In the genomic region with DNA sequence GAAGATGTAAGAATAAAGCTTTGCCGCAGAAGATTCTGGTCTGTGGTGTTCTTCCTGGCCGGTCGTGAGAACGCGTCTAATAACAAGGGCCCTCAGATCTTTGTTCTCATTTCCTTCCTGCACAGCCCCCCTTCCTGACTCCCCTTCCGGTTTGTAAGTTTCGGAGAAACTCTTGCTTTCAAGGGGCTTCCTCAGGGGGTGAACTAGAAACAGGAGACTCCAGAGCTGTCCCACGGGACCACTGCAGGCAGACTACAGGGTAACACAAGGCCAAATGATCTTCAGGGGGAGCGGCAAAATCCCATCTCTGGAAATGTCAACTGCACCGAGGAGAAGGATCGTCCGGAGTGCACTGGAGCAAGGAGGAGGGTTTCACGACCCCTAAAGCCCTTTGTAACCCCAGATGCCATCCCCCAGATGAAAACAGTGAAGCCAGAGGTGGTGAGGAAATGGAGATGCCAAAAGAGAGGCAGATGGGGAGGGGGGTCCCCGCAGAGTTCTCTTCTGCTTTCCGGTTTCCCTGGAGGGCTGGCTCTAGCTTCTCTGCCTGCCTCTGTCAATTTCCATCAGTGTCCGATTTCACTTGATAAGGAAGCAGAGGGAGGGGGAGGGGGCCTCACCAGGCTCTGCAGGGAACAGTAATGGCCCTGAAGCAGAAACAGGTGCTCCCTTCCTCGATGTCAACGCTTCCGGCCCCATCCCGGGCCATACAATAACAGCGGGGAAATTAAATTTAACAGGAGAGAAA, we compare ENCODE assay signal across 8 mouse cellular contexts. TPM values are rescaled to one million over a fixed set of nuclear protein-coding genes. Genes with fewer than 3 reads are reported as not detected.
DNase-seq lines count a peak whose midpoint lies in the region; ATAC-seq and TF ChIP-seq lines count a peak whose summit lies in the region.

No protein-coding gene starts in this region.

- ATAC-seq in forebrain, postnatal 0 days = no peak
- no peak for ATAC-seq in intestine, postnatal 0 days
- ATAC-seq in lung, embryonic 16.5 days (ENCODE audit: low read depth) = peak; percentile 93

- no peaks in the 10 kb centered on the region for H3K36me3 ChIP-seq in forebrain, postnatal 0 days (ENCODE audit: insufficient read depth)
- H3K36me3 ChIP-seq in intestine, postnatal 0 days (ENCODE audit: control insufficient read depth, insufficient read depth) = no peaks in the 10 kb centered on the region
- H3K36me3 ChIP-seq in lung, embryonic 16.5 days (ENCODE audit: control insufficient read depth, insufficient read depth, low read length) = no peaks in the 10 kb centered on the region

- WGBS in forebrain, postnatal 0 days = 54% methylated on average over 20 of the region's 21 CpGs
- WGBS in intestine, postnatal 0 days = 70% methylated on average over 21 of the region's 21 CpGs
- 43% methylated on average over 21 of the region's 21 CpGs for WGBS in lung, embryonic 16.5 days

- peak; percentile 53 for DNase-seq in CD4-positive, CD25-positive, alpha-beta regulatory T cell, adult 2 months (ENCODE audit: low read depth, low spot score)
- DNase-seq in adrenal gland, postnatal 25 days = peak; percentile 28
- DNase-seq in forebrain, postnatal 0 days = no peak
- DNase-seq in skeletal muscle tissue, adult 2 months (ENCODE audit: low read depth, low spot score) = peak; percentile 27
- DNase-seq in right cerebral cortex, postnatal 14 days = no peak
- no peak for DNase-seq in layer of hippocampus, postnatal 10 days (ENCODE audit: low spot score in 2 of 2)

- no peaks in the 10 kb centered on the region for H3K27me3 ChIP-seq in forebrain, postnatal 0 days (ENCODE audit: insufficient read depth, low read length)
- H3K27me3 ChIP-seq in intestine, postnatal 0 days (replicated peaks; ENCODE audit: control insufficient read depth, insufficient read depth, low read length) = no peaks in the 10 kb centered on the region
- H3K27me3 ChIP-seq in lung, embryonic 16.5 days (ENCODE audit: control insufficient read depth, insufficient read depth, low read depth, low read length) = no peaks in the 10 kb centered on the region

- peak overlapping the region; percentile 50 for H3K27ac ChIP-seq in forebrain, postnatal 0 days (ENCODE audit: low read depth, low read length)
- peak overlapping the region; percentile 54 for H3K27ac ChIP-seq in intestine, postnatal 0 days (ENCODE audit: low read depth, low read length)
- H3K27ac ChIP-seq in lung, embryonic 16.5 days (ENCODE audit: low read length) = peak overlapping the region; percentile 86

- H3K4me1 ChIP-seq in forebrain, postnatal 0 days (ENCODE audit: insufficient read depth) = no peaks in the 10 kb centered on the region
- no peaks in the 10 kb centered on the region for H3K4me1 ChIP-seq in intestine, postnatal 0 days (replicated peaks; ENCODE audit: control insufficient read depth, insufficient read depth, low read length)
- no peaks in the 10 kb centered on the region for H3K4me1 ChIP-seq in lung, embryonic 16.5 days (replicated peaks; ENCODE audit: control insufficient read depth, insufficient read depth, low read length)

- no peaks in the 10 kb centered on the region for H3K9me3 ChIP-seq in forebrain, postnatal 0 days (ENCODE audit: low read length)
- H3K9me3 ChIP-seq in intestine, postnatal 0 days (ENCODE audit: control insufficient read depth) = no peaks in the 10 kb centered on the region
- H3K9me3 ChIP-seq in lung, embryonic 16.5 days (ENCODE audit: control insufficient read depth, low read length) = no peaks in the 10 kb centered on the region

- H3K4me2 ChIP-seq in forebrain, postnatal 0 days (ENCODE audit: low read depth) = peak overlapping the region; percentile 13
- H3K4me2 ChIP-seq in intestine, postnatal 0 days (replicated peaks; ENCODE audit: low read depth) = peak overlapping the region; percentile 32; the same call in 1 of the 2 replicates
- peak overlapping the region; percentile 28 for H3K4me2 ChIP-seq in lung, embryonic 16.5 days (ENCODE audit: low read depth, low read length)

- TF ChIP-seq CTCF in forebrain, postnatal 0 days (IDR thresholded peaks at IDR 0.05; ENCODE audit: low read depth) = no peak
- TF ChIP-seq CTCF in intestine, postnatal 0 days (IDR thresholded peaks at IDR 0.05; ENCODE audit: low read depth) = no peak

- no peak overlapping the region for H3K4me3 ChIP-seq in forebrain, postnatal 0 days (ENCODE audit: low read depth, low read length)
- no peak overlapping the region for H3K4me3 ChIP-seq in intestine, postnatal 0 days (ENCODE audit: low read depth, low read length)
- peak overlapping the region; percentile 34 for H3K4me3 ChIP-seq in lung, embryonic 16.5 days (ENCODE audit: low read length)

- no peak overlapping the region for H3K9ac ChIP-seq in forebrain, postnatal 0 days
- H3K9ac ChIP-seq in intestine, postnatal 0 days (ENCODE audit: low read depth, low read length) = no peak overlapping the region
- H3K9ac ChIP-seq in lung, embryonic 16.5 days (ENCODE audit: low read length) = peak overlapping the region; percentile 58

RNA-seq across cellular contexts. Expression of a gene that starts 20.8 kb away (rescaled TPM):
- total RNA-seq in adrenal gland, postnatal 25 days (2021) = not detected in 2 replicates
- total RNA-seq in forebrain, postnatal 0 days (2014; rRNA removed) = not detected in 2 replicates
- polyA plus RNA-seq in forebrain, postnatal 0 days (2015; fragmentation: Nextera tagmentation; extraction: Ambion mirVana) = not detected in 2 replicates
- polyA plus RNA-seq in intestine, postnatal 0 days (2015; fragmentation: Nextera tagmentation; extraction: Ambion mirVana) = 0.13 TPM in 1 of 2 replicates, not detected in the other
- polyA plus RNA-seq in lung, embryonic 16.5 days (2015; fragmentation: Nextera tagmentation; extraction: Ambion mirVana) = 0.28 TPM in 1 of 2 replicates, not detected in the other
- total RNA-seq in layer of hippocampus, postnatal 10 days (2021) = not detected

RNA-seq across cellular contexts. Expression of a gene that starts 35.0 kb away (rescaled TPM):
- total RNA-seq in adrenal gland, postnatal 25 days (2021) = 6.1 and 8.9 TPM in 2 replicates
- total RNA-seq in forebrain, postnatal 0 days (2014; rRNA removed) = 10.2 and 12.5 TPM in 2 replicates
- polyA plus RNA-seq in forebrain, postnatal 0 days (2015; fragmentation: Nextera tagmentation; extraction: Ambion mirVana) = 6.4 and 7.6 TPM in 2 replicates
- polyA plus RNA-seq in intestine, postnatal 0 days (2015; fragmentation: Nextera tagmentation; extraction: Ambion mirVana) = 4.7 and 4.8 TPM in 2 replicates
- 45.8 and 51.1 TPM in 2 replicates for polyA plus RNA-seq in lung, embryonic 16.5 days (2015; fragmentation: Nextera tagmentation; extraction: Ambion mirVana)
- 1 to 10 TPM; 7.6 to 8.8 TPM for total RNA-seq in layer of hippocampus, postnatal 10 days (2021)

RNA-seq across cellular contexts. Expression of a gene that starts 46.5 kb away (rescaled TPM):
- 19.6 and 22.8 TPM in 2 replicates for total RNA-seq in adrenal gland, postnatal 25 days (2021)
- total RNA-seq in forebrain, postnatal 0 days (2014; rRNA removed) = 45.2 and 51.0 TPM in 2 replicates
- polyA plus RNA-seq in forebrain, postnatal 0 days (2015; fragmentation: Nextera tagmentation; extraction: Ambion mirVana) = 13.5 and 16.7 TPM in 2 replicates
- polyA plus RNA-seq in intestine, postnatal 0 days (2015; fragmentation: Nextera tagmentation; extraction: Ambion mirVana) = 4.9 and 5.1 TPM in 2 replicates
- 5.0 and 5.2 TPM in 2 replicates for polyA plus RNA-seq in lung, embryonic 16.5 days (2015; fragmentation: Nextera tagmentation; extraction: Ambion mirVana)
- 10 to 100 TPM; 40.0 to 40.2 TPM for total RNA-seq in layer of hippocampus, postnatal 10 days (2021)

RNA-seq across cellular contexts. Expression of a gene that starts 46.6 kb away (rescaled TPM):
- total RNA-seq in adrenal gland, postnatal 25 days (2021) = 15.1 and 16.3 TPM in 2 replicates
- 18.0 and 21.2 TPM in 2 replicates for total RNA-seq in forebrain, postnatal 0 days (2014; rRNA removed)
- 11.5 and 12.8 TPM in 2 replicates for polyA plus RNA-seq in forebrain, postnatal 0 days (2015; fragmentation: Nextera tagmentation; extraction: Ambion mirVana)
- 10.7 and 11.8 TPM in 2 replicates for polyA plus RNA-seq in intestine, postnatal 0 days (2015; fragmentation: Nextera tagmentation; extraction: Ambion mirVana)
- 19.0 and 19.8 TPM in 2 replicates for polyA plus RNA-seq in lung, embryonic 16.5 days (2015; fragmentation: Nextera tagmentation; extraction: Ambion mirVana)
- 10 to 100 TPM; 11.9 to 14.3 TPM for total RNA-seq in layer of hippocampus, postnatal 10 days (2021)

Comparison
In these comparisons a context has a peak if more than half of its experiments do, and no peak if none do; other contexts are left out.
1. DNase-seq: peak in CD4-positive, CD25-positive, alpha-beta regulatory T cell, adult 2 months (single experiment), adrenal gland, postnatal 25 days (single experiment) and skeletal muscle tissue, adult 2 months (single experiment); none in forebrain, postnatal 0 days (single experiment), right cerebral cortex, postnatal 14 days (single experiment) and layer of hippocampus, postnatal 10 days (0 of 2).
2. Peak in every context shown above with its lines, with median percentiles within 50 percentile points of each other: H3K27ac ChIP-seq and H3K4me2 ChIP-seq.